Mouse (Mus musculus): Measurements from ENCODE around the gene Smpd2.

The Smpd2 gene

DNA sequence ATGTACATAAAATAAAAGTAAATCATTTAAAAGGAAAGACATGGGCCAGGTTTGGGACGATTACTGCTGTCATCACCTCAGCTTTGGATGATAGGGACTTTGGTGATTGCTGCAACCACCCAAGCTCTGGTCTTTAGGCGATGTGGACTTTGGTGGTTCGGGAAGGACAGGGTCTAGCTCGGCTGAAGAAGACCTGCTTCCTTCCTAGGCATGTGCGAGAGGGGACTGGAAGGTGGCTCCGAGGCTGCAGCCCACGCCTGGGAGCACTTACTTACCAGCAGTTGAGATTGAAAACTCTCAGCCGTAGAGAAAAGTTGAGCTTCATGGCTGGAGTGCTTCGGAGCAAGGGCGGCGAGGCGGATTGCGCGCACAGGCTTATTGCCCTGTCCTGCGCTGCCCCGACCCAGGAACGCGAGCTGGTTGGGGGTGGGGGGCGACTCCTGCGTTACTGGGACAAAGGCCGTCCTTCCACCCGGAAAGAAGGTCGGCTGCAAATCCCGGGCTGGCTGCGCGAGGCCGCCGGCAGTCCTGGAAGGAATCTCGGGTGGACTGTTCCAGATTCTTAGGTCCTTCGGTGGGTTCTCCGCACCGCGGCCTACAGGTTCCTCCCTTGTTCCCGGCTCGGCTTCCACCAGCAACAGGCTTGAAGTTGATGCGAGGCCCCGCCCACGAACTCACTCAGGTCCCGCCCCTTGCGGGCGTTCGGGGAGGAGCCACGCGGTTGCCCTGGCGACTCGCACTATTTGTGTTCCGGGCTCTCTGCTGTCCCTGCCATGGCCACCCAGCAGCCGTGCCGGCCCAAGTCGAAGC lies at the start of gene Smpd2, which contains the start of gene Ppil6:
Gene Smpd2 (minus strand): TSS at position 662 of the 810 bp plus-strand sequence.
Gene Ppil6 (plus strand): TSS at position 732 of the 810 bp plus-strand sequence.
- peaks cover 42% of the 10 kb centered on the region for H3K36me3 ChIP-seq (ENCODE audit: insufficient read depth, low read length)
- H3K9me3 ChIP-seq (ENCODE audit: low read length) = no peaks in the 10 kb centered on the region
- H3K4me3 ChIP-seq (replicated peaks; ENCODE audit: low read length) = peak within 1 kb of the TSS; percentile 87
- no peaks in the 10 kb centered on the region for H3K27me3 ChIP-seq (ENCODE audit: insufficient read depth, low read length)
- no peak for TF ChIP-seq NANOG (IDR thresholded peaks at IDR 0.05; ENCODE audit: borderline replicate concordance, low read length)
- no peak for TF ChIP-seq POU5F1 (IDR thresholded peaks at IDR 0.05; ENCODE audit: borderline replicate concordance, low read length)
- no peak for TF ChIP-seq CTCF (conservative IDR thresholded peaks at IDR 0.05; ENCODE audit: low read length)
- peaks cover 35% of the 10 kb centered on the region for H3K4me1 ChIP-seq (replicated peaks; ENCODE audit: low read depth, low read length)

DNA sequence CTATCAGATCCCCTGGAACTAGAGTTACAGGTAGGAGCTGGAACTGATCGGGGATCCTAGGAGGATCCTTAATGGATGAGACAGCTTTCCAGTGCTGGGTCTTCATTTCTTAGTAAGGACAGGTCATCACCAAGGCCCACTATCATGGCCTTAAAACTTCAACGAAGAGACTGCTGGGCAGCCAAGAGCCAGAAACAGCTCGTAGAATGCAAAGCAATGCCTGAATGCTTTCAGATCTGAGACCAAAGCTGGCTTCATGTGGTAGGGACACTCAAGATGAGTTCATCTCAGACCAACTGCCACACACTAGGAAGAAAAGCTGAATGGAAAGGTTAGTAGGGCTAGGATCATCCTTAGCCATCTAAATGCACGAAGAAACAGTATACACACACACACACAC lies 48.8 kb upstream of the Smpd2 start:
- Histone ChIP-seq H3K27me3 (ENCODE audit: insufficient read depth, low read length) (no peaks in the 10 kb centered on the region), H3K4me3 (replicated peaks; ENCODE audit: low read length) (no peak overlapping the region), H3K4me1 (replicated peaks; ENCODE audit: low read depth, low read length) (peaks cover 17% of the 10 kb centered on the region), H3K9me3 (ENCODE audit: low read length) (no peaks in the 10 kb centered on the region), H3K36me3 (ENCODE audit: insufficient read depth, low read length) (peaks cover 37% of the 10 kb centered on the region)
- no peak for TF ChIP-seq CTCF (conservative IDR thresholded peaks at IDR 0.05; ENCODE audit: low read length)
- TF ChIP-seq NANOG (IDR thresholded peaks at IDR 0.05; ENCODE audit: borderline replicate concordance, low read length) = no peak
- no peak for TF ChIP-seq POU5F1 (IDR thresholded peaks at IDR 0.05; ENCODE audit: borderline replicate concordance, low read length)

DNA sequence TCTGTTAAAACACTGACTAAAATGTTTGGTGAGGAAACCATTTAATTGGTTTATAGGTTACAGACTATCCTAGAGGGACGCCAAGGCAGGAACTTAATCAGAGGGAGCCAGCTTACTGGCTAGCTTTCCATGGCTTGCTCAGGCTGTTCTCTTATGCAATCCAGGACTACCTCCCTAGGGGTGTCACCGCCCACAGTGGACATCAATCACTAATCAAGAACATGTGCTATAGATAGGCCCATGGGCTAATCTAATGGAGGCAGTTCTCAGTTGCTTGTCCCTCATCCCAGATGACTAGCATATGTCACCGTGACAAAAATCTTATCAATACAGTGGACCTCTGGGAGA lies 47.8 kb upstream of the Smpd2 start:
- Histone ChIP-seq H3K9me3 (ENCODE audit: low read length) (no peaks in the 10 kb centered on the region), H3K4me3 (replicated peaks; ENCODE audit: low read length) (no peak overlapping the region), H3K36me3 (ENCODE audit: insufficient read depth, low read length) (peaks cover 48% of the 10 kb centered on the region), H3K4me1 (replicated peaks; ENCODE audit: low read depth, low read length) (peaks cover 10% of the 10 kb centered on the region), H3K27me3 (ENCODE audit: insufficient read depth, low read length) (no peaks in the 10 kb centered on the region)
- TF ChIP-seq NANOG (IDR thresholded peaks at IDR 0.05; ENCODE audit: borderline replicate concordance, low read length) (no peak), CTCF (conservative IDR thresholded peaks at IDR 0.05; ENCODE audit: low read length) (no peak)

DNA sequence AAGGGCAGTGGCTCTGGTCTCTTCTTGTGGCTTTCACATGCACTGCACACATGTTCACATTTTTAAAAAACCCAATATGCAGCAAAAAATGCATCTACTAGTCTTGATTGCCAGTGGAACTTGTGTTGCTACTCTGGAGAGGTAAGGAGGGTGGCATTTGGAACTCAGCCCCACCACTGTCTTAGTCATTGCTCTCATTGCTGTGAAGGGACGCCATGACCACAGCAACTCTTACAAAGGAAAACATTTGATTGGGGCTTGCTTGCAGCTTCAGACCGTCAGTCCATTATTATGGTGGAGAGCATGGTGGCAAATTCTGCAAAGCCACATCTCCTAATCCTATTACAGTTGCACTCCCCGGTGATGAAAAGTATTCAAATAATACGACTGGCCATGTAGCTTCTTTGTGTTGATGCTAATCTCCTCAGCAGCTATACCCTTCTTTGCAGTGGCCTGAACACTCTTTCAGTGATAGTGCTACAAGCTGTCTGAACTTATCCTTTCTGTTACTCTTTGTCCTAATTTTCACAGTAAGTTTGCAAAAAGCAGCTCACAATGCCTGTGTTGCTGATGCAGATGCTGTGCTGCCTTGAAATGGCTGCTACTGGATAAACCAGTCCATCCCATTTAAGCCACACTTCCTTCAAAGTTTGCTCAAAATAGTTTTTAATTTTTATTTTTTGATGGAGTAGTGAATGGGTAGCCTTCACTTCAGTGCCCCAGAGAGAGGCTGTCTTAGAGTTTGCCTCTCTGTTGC lies 47.2 kb upstream of the Smpd2 start:
- Histone ChIP-seq H3K27me3 (ENCODE audit: insufficient read depth, low read length) (no peaks in the 10 kb centered on the region), H3K9me3 (ENCODE audit: low read length) (no peaks in the 10 kb centered on the region), H3K36me3 (ENCODE audit: insufficient read depth, low read length) (peaks cover 53% of the 10 kb centered on the region), H3K4me3 (replicated peaks; ENCODE audit: low read length) (no peak overlapping the region), H3K4me1 (replicated peaks; ENCODE audit: low read depth, low read length) (peaks cover 5% of the 10 kb centered on the region)
- TF ChIP-seq CTCF (conservative IDR thresholded peaks at IDR 0.05; ENCODE audit: low read length) = no peak
- TF ChIP-seq NANOG (IDR thresholded peaks at IDR 0.05; ENCODE audit: borderline replicate concordance, low read length) = no peak
- TF ChIP-seq POU5F1 (IDR thresholded peaks at IDR 0.05; ENCODE audit: borderline replicate concordance, low read length) = no peak

DNA sequence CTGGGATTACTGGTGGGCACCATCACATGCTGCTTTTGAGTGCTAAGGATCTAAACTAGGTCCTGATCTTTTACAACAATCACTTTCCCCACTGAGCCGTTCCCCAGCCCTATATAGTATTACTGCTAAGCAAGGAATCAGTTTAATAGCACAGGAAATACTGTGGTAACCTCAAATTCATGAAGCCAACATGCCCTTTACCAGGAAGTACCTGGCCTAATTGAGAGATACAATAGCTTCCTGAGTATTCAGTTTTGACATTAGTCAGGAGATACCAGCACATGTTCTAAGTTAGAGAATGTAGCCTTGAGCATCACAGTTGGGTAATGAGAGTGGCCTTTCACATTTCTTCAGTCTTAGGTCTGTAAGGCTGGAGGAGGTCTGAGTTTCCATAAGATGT lies 46.5 kb upstream of the Smpd2 start:
- H3K9me3 ChIP-seq (ENCODE audit: low read length) = no peaks in the 10 kb centered on the region
- TF ChIP-seq NANOG (IDR thresholded peaks at IDR 0.05; ENCODE audit: borderline replicate concordance, low read length) = no peak
- TF ChIP-seq POU5F1 (IDR thresholded peaks at IDR 0.05; ENCODE audit: borderline replicate concordance, low read length) = no peak
- no peak for TF ChIP-seq CTCF (conservative IDR thresholded peaks at IDR 0.05; ENCODE audit: low read length)
- no peaks in the 10 kb centered on the region for H3K27me3 ChIP-seq (ENCODE audit: insufficient read depth, low read length)
- H3K4me3 ChIP-seq (replicated peaks; ENCODE audit: low read length) = no peak overlapping the region
- no peaks in the 10 kb centered on the region for H3K4me1 ChIP-seq (replicated peaks; ENCODE audit: low read depth, low read length)
- peaks cover 60% of the 10 kb centered on the region for H3K36me3 ChIP-seq (ENCODE audit: insufficient read depth, low read length)

DNA sequence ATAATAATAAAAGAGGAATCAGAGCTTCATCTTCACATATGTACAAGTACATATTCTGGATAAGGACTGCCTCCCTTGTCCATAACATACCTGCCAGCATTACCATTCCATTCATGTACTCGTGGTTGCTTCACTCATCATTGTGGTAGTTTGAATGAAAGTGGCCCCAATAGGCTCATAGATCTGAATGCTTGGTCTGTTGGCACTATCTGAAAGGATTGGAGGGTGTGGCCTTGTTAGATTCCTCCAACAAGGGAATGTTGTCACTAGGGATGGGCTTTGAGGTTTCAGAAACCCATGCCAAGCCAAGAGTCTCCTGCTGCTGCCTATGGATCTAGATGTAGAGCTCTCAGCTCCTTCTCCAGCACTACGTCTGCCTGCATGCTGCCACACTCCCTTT lies 45.8 kb upstream of the Smpd2 start:
- Histone ChIP-seq H3K27me3 (ENCODE audit: insufficient read depth, low read length) (no peaks in the 10 kb centered on the region), H3K4me1 (replicated peaks; ENCODE audit: low read depth, low read length) (no peaks in the 10 kb centered on the region), H3K36me3 (ENCODE audit: insufficient read depth, low read length) (peaks cover 67% of the 10 kb centered on the region), H3K4me3 (replicated peaks; ENCODE audit: low read length) (no peak overlapping the region), H3K9me3 (ENCODE audit: low read length) (no peaks in the 10 kb centered on the region)
- TF ChIP-seq CTCF (conservative IDR thresholded peaks at IDR 0.05; ENCODE audit: low read length) (no peak), NANOG (IDR thresholded peaks at IDR 0.05; ENCODE audit: borderline replicate concordance, low read length) (no peak), POU5F1 (IDR thresholded peaks at IDR 0.05; ENCODE audit: borderline replicate concordance, low read length) (no peak)

DNA sequence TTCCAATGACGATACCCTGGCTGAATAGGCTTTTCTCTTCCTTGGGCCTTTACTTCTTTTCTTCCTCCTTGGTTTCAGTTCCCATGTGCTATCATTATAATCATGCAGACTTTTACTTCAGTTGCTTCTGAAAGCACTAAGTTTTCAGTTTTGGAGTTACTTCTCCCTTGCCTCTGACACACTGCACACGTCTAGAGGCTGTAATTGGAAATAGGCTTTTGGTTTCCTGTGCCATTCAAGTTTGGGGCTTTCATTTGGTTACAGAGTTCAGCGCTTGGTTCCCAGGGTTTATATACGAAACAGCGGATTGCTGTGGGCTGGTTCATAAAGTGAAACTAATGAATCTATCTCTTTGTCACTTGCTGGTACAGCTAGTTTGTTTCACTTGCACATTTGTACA lies 39.8 kb upstream of the Smpd2 start:
- Histone ChIP-seq H3K36me3 (ENCODE audit: insufficient read depth, low read length) (peaks cover 90% of the 10 kb centered on the region), H3K27me3 (ENCODE audit: insufficient read depth, low read length) (no peaks in the 10 kb centered on the region), H3K9me3 (ENCODE audit: low read length) (no peaks in the 10 kb centered on the region), H3K4me1 (replicated peaks; ENCODE audit: low read depth, low read length) (peaks cover 19% of the 10 kb centered on the region), H3K4me3 (replicated peaks; ENCODE audit: low read length) (no peak overlapping the region)
- TF ChIP-seq NANOG (IDR thresholded peaks at IDR 0.05; ENCODE audit: borderline replicate concordance, low read length) = no peak
- no peak for TF ChIP-seq CTCF (conservative IDR thresholded peaks at IDR 0.05; ENCODE audit: low read length)
- TF ChIP-seq POU5F1 (IDR thresholded peaks at IDR 0.05; ENCODE audit: borderline replicate concordance, low read length) = no peak

DNA sequence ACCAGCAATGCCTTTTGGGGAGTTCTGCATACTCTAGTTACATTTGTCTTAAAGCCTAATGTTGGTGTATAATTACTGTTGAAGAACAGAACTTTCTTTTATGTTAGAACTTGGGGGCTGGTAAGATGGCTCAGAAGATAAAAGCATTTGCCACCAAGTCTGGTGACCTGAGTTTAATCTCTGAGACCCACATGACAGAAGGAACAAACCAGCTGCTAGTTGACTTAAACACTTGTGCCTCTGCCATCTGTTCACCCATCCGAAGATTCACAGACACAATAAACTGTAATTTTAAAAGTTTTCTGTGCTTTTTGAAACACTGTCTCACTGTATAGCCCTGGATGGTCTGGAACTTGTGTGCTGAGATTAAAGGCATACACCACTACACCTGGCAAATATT lies 35.5 kb upstream of the Smpd2 start:
- Histone ChIP-seq H3K27me3 (ENCODE audit: insufficient read depth, low read length) (no peaks in the 10 kb centered on the region), H3K9me3 (ENCODE audit: low read length) (no peaks in the 10 kb centered on the region), H3K4me1 (replicated peaks; ENCODE audit: low read depth, low read length) (peaks cover 57% of the 10 kb centered on the region)

More for the DNA sequence above, 35.5 kb upstream of the Smpd2 start:
- TF ChIP-seq NANOG (IDR thresholded peaks at IDR 0.05; ENCODE audit: borderline replicate concordance, low read length) = no peak
- no peak for TF ChIP-seq POU5F1 (IDR thresholded peaks at IDR 0.05; ENCODE audit: borderline replicate concordance, low read length)
- TF ChIP-seq CTCF (conservative IDR thresholded peaks at IDR 0.05; ENCODE audit: low read length) = no peak
- Histone ChIP-seq H3K36me3 (ENCODE audit: insufficient read depth, low read length) (peaks cover 84% of the 10 kb centered on the region), H3K4me3 (replicated peaks; ENCODE audit: low read length) (no peak overlapping the region)
